Mouse (Mus musculus): ENCODE measurements around the gene Gm20388.

DNA sequence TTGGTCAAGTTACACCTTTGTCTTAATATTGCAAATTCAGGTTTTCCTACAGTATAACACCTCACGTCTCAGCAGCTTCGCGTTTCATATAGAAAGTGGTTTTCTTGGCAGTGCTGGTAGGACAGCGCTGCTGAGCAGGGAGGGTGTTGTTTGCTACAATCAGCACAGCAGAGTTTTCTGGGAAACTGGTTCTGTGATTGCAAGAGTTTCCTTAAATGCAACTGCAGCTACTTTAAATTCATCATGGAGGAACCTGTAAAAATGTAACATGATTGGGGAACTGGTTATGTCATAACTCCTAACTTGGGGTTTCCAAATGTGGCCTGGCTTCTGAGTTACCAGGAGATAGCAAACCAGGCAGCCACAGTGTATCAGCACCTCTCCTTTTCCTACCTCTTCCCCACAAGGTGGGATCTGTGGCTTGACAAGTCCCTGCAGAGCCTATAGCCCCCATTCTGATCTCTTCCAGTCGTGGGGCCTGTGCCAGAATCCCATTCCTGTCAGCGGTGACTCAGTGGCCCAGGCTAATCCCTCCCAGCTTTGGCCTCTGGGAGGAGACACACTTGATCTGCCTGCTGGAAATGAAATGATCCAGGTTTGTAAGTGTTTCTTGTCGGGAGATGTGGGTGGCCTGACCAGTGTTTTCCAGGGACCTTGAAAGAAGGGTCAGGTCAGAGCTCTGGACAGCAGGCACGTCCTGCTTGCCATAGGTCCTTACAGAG is 2109.6 kb downstream of the Gm20388 start:
- TF ChIP-seq POLR2A (IDR thresholded peaks at IDR 0.05; ENCODE audit: borderline replicate concordance, insufficient read depth, low read length), result no peak
- TF ChIP-seq CTCF (IDR thresholded peaks at IDR 0.05; ENCODE audit: borderline replicate concordance, insufficient read depth, low read depth, low read length), result no peak
